Mouse (Mus musculus) ES-E14 (cell line): ENCODE measurements around the gene Ntm.

Experiments used
- CHD2 ChIP-seq: IDR thresholded peaks from 2 replicates; pipeline ENCODE4 v1.6.1; 2014; ENCODE audit warnings: mild to moderate bottlenecking, low read depth, low read length, inconsistent platforms
- MAFK ChIP-seq: IDR thresholded peaks from 2 replicates; pipeline ENCODE4 v1.6.1; 2014; ENCODE audit warnings: mild to moderate bottlenecking, low read depth, low read length, inconsistent platforms; ENCODE audit not compliant: insufficient read depth
- ZC3H11A ChIP-seq: IDR thresholded peaks from 2 replicates; pipeline ENCODE4 v1.6.1; 2012; ENCODE audit warnings: low read depth, mild to moderate bottlenecking, inconsistent platforms, low read length, borderline replicate concordance
- ZNF384 ChIP-seq: IDR thresholded peaks from 2 replicates; pipeline ENCODE4 v1.6.1; 2012; ENCODE audit warnings: low read depth, low read length, inconsistent platforms

GRCm38 (mm10) chr9:29823716-29824115 is 139.2 kb downstream of the Ntm start:
- TF ChIP-seq ZC3H11A (no peak), ZNF384 (no peak), MAFK (no peak), CHD2 (no peak)
